Mouse (Mus musculus) intestine, embryonic 14.5 days (tissue): ENCODE measurements at regions not wholly inside any gene's neighbourhood (a gene's known extent, or its start where the extent isn't known, plus 50 kb on each side); places are given as distances from the start of the nearest gene placed in this dataset.

Source experiments
- ATAC-seq: fragments of 200-750 bp; cut with Nextera tagmentation; replicated peaks from 2 replicates; pipeline ENCODE4 v1.8.0; 2017; ENCODE audit warnings: low read depth, moderate number of reproducible peaks, moderate TSS enrichment, moderate library complexity; ENCODE audit not compliant: low FRiP score, low TSS enrichment
- DNase-seq: peaks from one replicate; pipeline ENCODE4 v3.0.0-alpha.2; 2018; ENCODE audit warnings: low spot score
- H3K27ac ChIP-seq: fragments of 300-500 bp; sonication (generic); 2 replicates; pipeline ENCODE4 v1.5.1; 2014; ENCODE audit warnings: low read depth, mild to moderate bottlenecking, control low read depth
- H3K27me3 ChIP-seq: fragments of 300-500 bp; sonication (generic); replicated peaks from 2 replicates; pipeline ENCODE4 v1.6.1; 2014; ENCODE audit warnings: low read length, control low read depth; ENCODE audit not compliant: control insufficient read depth, insufficient read depth
- H3K36me3 ChIP-seq: fragments of 300-500 bp; sonication (generic); 2 replicates; pipeline ENCODE4 v1.6.1; 2014; ENCODE audit warnings: low read length, control low read depth; ENCODE audit not compliant: control insufficient read depth, insufficient read depth
- H3K4me1 ChIP-seq: fragments of 300-500 bp; sonication (generic); replicated peaks from 2 replicates; pipeline ENCODE4 v1.6.1; 2014; ENCODE audit warnings: low read length, control low read depth, mixed read lengths; ENCODE audit not compliant: control insufficient read depth, insufficient read depth
- H3K4me2 ChIP-seq: fragments of 300-500 bp; sonication (generic); 2 replicates; pipeline ENCODE4 v1.6.1; 2014; ENCODE audit warnings: low read length
- H3K4me3 ChIP-seq: fragments of 300-500 bp; sonication (generic); 2 replicates; pipeline ENCODE4 v1.5.1; 2014; ENCODE audit warnings: low read depth, low read length, control low read depth, mixed read lengths
- H3K9ac ChIP-seq: fragments of 300-500 bp; sonication (generic); 2 replicates; pipeline ENCODE4 v1.6.1; 2014; ENCODE audit warnings: mild to moderate bottlenecking, low read length
- H3K9me3 ChIP-seq: fragments of 300-500 bp; sonication (generic); 2 replicates; pipeline ENCODE4 v1.6.1; 2016; ENCODE audit warnings: low read length, control low read depth; ENCODE audit not compliant: control insufficient read depth
- WGBS: fragments of 180-500 bp; shearing (Covaris S2); extraction: QIAGEN DNeasy Blood & Tissue Kit; methylation state at CpG from one replicate; pipeline ENCODE4 v1.1.7; 2014; 5-methylcytosine and 5-hydroxymethylcytosine counted together

- no peaks in the 10 kb centered on the region for H3K4me1 ChIP-seq
- H3K36me3 ChIP-seq: no peaks in the 10 kb centered on the region
- H3K9ac ChIP-seq: no peak overlapping the region
- H3K27ac ChIP-seq: no peak overlapping the region
- H3K4me3 ChIP-seq: no peak overlapping the region
- H3K4me2 ChIP-seq: no peak overlapping the region
- WGBS: 71% methylated on average over 4 of the region's 4 CpGs
- no peaks in the 10 kb centered on the region for H3K27me3 ChIP-seq
- no peaks in the 10 kb centered on the region for H3K9me3 ChIP-seq
- ATAC-seq (no peak), DNase-seq (no peak)
Observed at GRCm38 (mm10) chr3:156455042-156455441, 106.6 kb upstream of the Negr1 start.

GRCm38 (mm10) chr3:156463299-156463698 is 98.3 kb upstream of the Negr1 start:
- DNase-seq (no peak), ATAC-seq (no peak)
- 72% methylated on average over 2 of the region's 2 CpGs for WGBS
- Histone ChIP-seq H3K27ac (no peak overlapping the region), H3K27me3 (no peaks in the 10 kb centered on the region), H3K4me1 (no peaks in the 10 kb centered on the region), H3K4me3 (no peak overlapping the region), H3K4me2 (no peak overlapping the region), H3K36me3 (no peaks in the 10 kb centered on the region), H3K9me3 (no peaks in the 10 kb centered on the region), H3K9ac (no peak overlapping the region)

GRCm38 (mm10) chr3:156465601-156466000 is 96.0 kb upstream of the Negr1 start:
- H3K4me1 ChIP-seq: no peaks in the 10 kb centered on the region
- no peak overlapping the region for H3K27ac ChIP-seq
- ATAC-seq (no peak), DNase-seq (no peak)
- no peaks in the 10 kb centered on the region for H3K36me3 ChIP-seq
- no peak overlapping the region for H3K4me2 ChIP-seq
- WGBS: 78% methylated on average over 5 of the region's 5 CpGs
- no peak overlapping the region for H3K9ac ChIP-seq
- no peak overlapping the region for H3K4me3 ChIP-seq
- H3K27me3 ChIP-seq: no peaks in the 10 kb centered on the region
- H3K9me3 ChIP-seq: no peaks in the 10 kb centered on the region

GRCm38 (mm10) chr3:156472665-156473064 is 88.9 kb upstream of the Negr1 start:
- ATAC-seq: no peak
- Histone ChIP-seq H3K4me3 (no peak overlapping the region), H3K27me3 (no peaks in the 10 kb centered on the region), H3K27ac (no peak overlapping the region), H3K9me3 (no peaks in the 10 kb centered on the region), H3K4me1 (no peaks in the 10 kb centered on the region), H3K36me3 (no peaks in the 10 kb centered on the region), H3K4me2 (no peak overlapping the region), H3K9ac (no peak overlapping the region)
- 81% methylated on average over 4 of the region's 4 CpGs for WGBS
- no peak for DNase-seq
